Mouse (Mus musculus) retina, adult 2 months (tissue): ENCODE data around the gene Samhd1.

Experiments used
- DNase-seq: peaks from one replicate; pipeline ENCODE4 v3.0.0-alpha.2; 2012; ENCODE audit warnings: low read depth, low spot score

Gene Samhd1

GRCm38 (mm10) chr2:157136646-157137045 is 1.6 kb upstream of the Samhd1 start:
- no peak for DNase-seq

DNA sequence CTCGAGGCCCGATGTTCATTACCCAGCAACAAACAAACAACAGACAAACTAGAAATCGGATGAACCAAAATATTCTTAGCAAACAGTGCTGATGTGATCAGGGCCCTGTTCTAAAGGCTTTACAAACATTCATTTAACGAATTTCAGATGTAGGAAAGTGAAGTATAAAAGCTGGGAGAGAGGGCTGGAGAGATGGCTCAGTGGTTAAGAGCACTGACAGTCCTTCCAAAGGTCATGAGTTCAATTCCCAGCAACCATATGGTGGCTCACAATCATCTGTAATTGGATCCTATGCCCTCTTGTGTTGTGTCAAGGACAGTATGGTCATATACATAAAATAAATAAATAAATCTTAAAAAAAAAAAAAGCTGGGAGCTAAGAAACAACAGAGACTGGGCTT is 1.1 kb upstream of the Samhd1 start:
- no peak for DNase-seq

DNA sequence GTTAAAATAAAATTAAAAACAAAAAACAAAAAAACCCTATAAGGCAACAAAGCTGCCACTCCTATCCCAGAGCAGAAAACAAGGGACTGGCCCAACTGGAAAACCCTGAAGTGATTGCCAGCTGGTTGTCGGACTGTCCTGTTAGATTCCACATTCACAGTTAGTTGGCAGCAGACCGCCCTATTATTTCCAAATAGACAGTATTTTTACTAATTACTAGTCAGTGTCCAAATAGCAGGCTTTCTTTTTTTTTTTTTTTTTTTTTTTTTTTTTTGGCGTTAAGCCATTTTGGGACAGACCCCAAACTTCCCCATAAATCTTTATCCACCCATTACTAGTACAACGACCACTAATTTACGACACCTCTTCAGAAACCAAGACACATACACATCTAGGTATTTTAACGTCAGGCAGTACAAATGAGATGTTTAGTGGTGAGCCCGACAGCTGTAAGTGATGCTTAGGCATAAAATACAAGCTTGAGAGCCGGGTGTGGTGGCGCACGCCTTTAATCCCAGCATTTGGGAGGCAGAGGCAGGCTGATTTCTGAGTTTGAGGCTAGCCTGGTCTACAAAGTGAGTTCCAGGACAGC is 560 bp upstream of the Samhd1 start:
- no peak for DNase-seq

DNA sequence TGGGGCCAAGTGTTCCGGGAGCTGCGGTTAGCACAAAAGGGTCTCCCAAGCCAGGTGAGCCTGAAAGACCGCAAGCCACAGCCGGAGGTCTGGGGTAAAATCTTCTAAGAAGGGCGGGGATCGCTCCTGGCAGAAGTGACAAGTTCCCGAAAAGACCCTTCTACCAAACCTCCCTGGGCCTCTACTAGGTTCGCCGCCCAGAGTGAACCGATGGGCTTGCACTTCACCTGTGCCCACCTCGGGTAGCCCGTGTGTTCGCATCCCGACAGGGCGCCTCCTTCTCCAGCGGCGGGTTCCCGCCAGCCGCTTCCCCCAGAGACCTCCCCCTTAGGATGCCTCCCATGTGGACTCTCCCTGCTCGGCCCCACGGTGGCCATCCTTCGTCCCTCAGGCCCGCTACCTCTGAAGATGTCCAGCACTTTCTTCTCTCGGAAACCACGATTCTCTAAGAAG is 560 bp downstream of the Samhd1 start:
- no peak for DNase-seq

DNA sequence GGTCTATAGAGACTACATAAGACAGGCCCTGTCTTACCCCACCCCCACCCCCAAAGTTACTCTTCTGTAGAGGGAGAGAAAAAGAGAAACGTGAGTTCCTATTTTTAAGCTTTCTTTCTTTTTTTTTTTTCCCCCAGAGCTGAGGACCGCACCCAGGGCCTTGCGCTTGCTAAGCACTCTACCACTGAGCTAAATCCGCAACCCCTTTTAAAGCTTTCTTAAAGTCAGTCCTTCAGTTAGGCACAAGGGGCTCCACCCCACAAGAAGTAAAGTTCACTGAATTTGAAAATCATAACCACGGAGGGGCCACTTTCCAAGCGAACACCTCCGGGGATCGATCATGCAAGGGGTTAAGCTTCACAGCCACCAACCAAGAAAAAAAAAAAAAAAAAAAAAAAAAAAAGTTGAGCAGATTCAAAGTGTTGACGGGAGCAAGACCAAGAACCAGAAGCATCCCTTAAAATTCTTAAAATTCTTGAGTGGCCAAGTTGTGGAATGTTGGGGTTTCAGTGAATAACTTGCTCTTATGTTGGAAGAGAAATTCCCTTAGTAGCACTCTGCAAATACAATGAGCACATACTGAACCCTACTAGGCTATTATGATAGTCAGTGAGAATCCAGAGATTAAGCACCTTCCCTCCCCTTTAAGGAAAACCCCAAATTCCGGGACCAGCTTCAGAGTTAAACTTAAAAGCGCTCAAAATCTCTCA is 1.1 kb downstream of the Samhd1 start:
- no peak for DNase-seq

DNA sequence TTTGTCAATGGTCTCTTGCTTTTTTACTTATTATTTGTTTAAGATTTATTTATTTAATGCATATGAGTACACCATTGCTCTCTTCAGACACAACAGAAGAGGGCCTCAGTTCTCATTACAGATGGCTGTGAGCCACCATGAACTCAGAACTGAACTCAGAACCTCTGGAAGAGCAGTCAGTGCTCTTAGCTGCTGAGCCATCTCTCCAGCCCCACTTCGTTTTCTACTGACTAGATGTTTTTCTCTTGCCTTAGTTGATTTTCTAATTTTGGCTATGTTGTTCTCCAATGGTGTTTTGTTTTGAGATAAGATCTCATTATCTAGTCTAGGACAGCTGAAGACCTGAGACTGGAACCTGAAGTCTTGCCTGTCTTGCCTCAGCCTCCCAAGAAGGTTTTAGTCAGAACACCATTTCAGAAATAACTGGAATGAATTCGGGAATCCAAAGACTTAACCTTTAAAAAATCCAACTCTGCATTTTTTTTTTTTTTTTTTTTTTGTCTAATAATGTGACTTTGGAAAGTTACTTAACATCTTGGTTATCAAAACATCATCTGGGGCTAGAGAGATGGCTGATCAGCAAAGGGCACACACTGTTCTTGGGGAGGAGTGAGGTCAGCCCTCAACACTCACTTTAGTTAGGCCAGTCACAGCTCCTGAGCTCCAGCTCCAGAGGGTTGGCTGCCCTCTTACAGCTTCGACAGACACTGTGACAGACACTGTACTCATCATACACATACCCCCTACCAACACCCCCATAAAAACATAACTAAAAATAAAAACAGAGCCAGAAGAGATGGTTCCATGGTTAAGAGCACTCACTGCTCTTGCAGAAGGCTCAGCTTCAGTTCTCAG is 2.2 kb downstream of the Samhd1 start:
- no peak for DNase-seq

DNA sequence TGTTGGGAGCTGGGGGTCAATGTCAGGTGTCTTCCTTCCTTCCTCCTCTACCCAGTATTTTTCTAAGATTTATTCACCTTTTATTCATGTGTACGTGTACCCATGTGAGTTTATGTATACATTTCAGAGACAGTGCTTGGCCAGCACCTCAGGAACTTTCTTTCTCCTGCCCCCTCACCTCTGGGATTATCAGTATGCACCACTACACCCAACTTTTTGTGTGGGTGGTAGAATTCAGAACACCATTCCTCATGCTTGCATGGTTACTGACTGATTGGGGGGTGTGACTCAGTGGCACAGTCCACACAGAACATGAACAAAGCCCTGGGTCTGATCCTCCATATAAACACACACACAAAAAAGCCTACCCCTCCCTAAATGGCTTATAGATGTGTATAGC is 3.0 kb downstream of the Samhd1 start:
- no peak for DNase-seq

GRCm38 (mm10) chr2:157130813-157131514 is 4.1 kb downstream of the Samhd1 start:
- no peak for DNase-seq

DNA sequence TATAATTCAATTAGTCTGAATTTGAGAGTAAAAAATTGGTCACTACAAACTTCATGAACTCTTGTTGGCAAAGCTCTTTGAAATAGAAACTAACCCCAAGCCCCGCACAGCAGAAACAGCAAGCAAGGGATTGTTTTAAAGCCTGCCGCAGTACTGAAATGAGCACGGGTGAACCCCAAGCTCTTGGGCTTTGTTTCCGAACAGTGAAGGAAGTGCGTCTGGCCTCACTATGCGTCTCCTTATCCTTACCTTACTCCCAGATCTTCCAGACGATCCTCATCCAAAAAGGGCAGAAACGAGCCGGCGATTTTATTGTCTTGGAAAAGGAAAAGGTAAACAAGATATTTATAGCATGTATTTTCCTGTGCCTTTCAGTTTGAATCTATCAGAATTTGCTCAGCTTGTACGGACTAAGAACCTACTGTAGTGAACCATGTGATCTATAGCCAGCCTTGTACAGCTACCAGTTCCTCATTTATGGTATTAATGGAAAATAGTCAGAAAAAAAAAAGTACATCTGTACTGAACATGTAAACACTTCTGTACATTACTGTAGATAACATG is 5.4 kb downstream of the Samhd1 start:
- no peak for DNase-seq

GRCm38 (mm10) chr2:157129096-157129495 is 6.0 kb downstream of the Samhd1 start:
- DNase-seq = no peak

GRCm38 (mm10) chr2:157128072-157128471 is 7.0 kb downstream of the Samhd1 start:
- no peak for DNase-seq

DNA sequence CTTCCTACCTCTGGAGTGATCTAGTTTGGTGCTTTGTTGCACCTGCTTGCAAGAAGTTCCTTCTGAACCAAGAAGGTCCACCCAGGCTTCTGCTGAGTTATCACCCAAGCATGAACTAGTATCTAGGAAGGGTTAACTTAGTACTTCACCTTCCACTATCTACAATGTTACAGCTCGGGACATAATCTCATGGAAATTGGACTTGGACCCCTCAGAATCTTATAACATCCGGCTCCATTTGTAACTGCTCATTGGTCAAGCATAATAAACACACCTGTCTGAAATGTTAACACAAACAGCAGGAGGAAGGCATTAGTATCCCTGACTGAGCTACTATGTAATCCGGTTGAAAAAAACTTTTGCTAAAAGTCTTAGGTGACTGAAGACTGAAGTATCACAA is 7.7 kb downstream of the Samhd1 start:
- no peak for DNase-seq

DNA sequence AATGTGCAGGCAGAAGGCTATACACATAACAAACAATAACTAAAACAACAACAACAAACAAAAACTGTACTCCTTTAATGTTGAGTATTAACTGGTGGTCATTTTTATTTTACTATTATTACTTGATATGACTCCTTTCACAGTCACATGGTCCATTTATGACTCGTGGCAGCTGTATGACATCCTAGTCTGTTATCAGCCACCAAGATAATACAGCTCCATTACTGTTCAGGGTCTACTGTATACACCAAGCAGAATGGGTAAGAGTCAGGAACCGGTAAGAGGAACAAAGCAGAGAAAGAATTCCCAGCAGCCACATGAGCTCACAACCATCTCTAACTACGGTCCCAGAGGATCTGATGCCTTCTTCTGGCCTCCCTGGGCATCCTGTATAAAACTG is 9.8 kb downstream of the Samhd1 start:
- DNase-seq = no peak

GRCm38 (mm10) chr2:157121766-157122165 is 13.3 kb downstream of the Samhd1 start:
- DNase-seq = no peak

GRCm38 (mm10) chr2:157119075-157119474 is 16.0 kb downstream of the Samhd1 start:
- DNase-seq = no peak

GRCm38 (mm10) chr2:157118556-157118955 is 16.5 kb downstream of the Samhd1 start:
- DNase-seq = no peak

DNA sequence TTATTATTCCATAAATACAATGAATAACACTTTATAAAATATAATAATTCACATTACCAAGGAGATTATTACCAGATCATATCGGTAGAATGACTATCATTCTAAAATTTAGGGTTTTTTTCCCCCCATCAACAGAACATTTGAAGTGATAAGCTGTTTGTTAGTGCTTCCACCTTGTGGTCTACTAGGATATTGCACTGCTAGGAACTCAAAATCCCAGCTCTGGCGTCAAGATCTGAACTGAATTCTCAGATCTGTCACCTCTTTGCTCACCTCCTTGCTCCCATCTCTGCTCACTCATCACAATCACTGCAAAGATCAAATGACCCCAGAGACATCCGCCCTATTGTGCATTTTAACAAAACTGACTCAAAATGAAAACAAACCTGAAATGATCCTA is 18.1 kb downstream of the Samhd1 start:
- peak; percentile 25 for DNase-seq

- no peak for DNase-seq
These were observed 26.8 kb downstream of the Samhd1 start for GRCm38 (mm10) chr2:157108236-157108635.

- DNase-seq = no peak
These were observed 30.6 kb downstream of the Samhd1 start for GRCm38 (mm10) chr2:157104454-157104853.

GRCm38 (mm10) chr2:157102256-157102655 is 32.8 kb downstream of the Samhd1 start:
- DNase-seq = no peak

DNA sequence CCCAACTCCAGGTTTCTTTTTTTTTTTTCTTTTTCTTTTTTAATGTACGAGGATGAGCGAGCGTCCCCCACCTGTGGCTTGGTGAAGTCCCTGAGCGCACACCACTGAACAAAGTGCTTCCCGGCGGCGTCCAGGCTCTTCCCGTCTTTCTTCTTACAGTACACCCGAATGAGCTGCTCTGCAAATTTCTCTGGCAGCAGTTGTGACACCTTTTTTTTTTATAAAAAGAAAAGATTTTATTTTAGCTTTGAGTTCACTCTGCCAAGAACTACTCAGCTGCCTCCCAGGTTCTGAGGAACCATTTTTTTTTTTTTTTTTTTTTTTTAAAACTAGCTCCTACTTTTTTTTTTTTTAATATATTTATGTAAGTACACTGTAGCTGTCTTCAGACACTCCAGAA is 33.4 kb downstream of the Samhd1 start:
- DNase-seq = no peak

DNA sequence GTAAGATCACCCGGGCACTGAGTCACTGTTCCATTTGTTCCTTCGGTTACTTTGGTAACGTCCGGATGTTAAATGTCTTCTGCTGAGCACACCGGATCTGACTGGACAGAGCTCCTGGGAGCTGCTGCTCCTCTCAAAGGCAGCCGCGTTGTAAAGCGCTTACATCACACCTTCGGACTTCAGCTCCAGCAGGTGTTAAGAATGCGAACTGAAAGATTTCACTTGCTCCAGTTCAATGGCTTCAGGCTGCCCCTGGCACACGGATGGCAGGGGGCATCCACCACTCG is 34.8 kb downstream of the Samhd1 start:
- DNase-seq = no peak
